Mouse (Mus musculus): ENCODE measurements around the gene Ctnnal1.

DNA sequence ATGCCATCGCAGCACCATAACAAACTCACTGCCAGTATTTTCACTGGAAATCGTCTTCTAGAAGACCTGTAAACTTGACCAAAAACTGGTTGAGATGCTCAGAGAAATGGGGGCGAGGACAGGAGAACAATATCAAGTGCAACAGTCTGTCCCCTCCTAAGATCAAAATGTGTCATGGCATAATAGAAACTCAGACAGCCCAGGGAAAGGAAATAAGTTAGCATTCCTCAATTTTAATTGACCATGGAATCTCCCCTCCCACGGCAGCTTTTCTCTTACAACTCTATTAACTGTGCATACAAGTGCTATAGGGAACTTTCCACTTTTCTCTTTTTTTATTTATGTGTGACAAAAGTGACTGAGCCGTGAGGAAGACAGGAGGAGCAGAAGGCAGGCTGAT is 2.8 kb upstream of the Ctnnal1 start:
- no peak for TF ChIP-seq GATA1 (IDR thresholded peaks at IDR 0.05; ENCODE audit: borderline replicate concordance, low read length)
- no peak for TF ChIP-seq FLI1 (IDR thresholded peaks at IDR 0.05; ENCODE audit: low read length)

Measured in megakaryocyte, embryonic 14.5 days (primary cell).